Mouse (Mus musculus) neural tube, embryonic 11.5 days (tissue): ENCODE measurements at regions not wholly inside any gene's neighbourhood (a gene's known extent, or its start where the extent isn't known, plus 50 kb on each side); places are given as distances from the start of the nearest gene placed in this dataset.

Experiments used
- ATAC-seq: fragments of 200-750 bp; cut with Nextera tagmentation; 2 replicates; pipeline ENCODE4 v1.8.0; 2017; ENCODE audit warnings: moderate number of reproducible peaks, mild to moderate bottlenecking, moderate TSS enrichment, moderate library complexity; ENCODE audit not compliant: insufficient read depth, low FRiP score, low TSS enrichment
- DNase-seq: peaks from one replicate; pipeline ENCODE4 v3.0.0-alpha.2; 2015; ENCODE audit warnings: low spot score
- H3K27ac ChIP-seq: fragments of 300-500 bp; sonication (generic); 2 replicates; pipeline ENCODE4 v1.5.1; 2014; ENCODE audit warnings: low read depth, mild to moderate bottlenecking, low read length
- H3K27me3 ChIP-seq: fragments of 300-500 bp; sonication (generic); 2 replicates; pipeline ENCODE4 v1.6.1; 2014; ENCODE audit warnings: mild to moderate bottlenecking, low read length, mixed read lengths; ENCODE audit not compliant: control insufficient read depth, insufficient read depth
- H3K36me3 ChIP-seq: fragments of 300-500 bp; sonication (generic); 2 replicates; pipeline ENCODE4 v1.6.1; 2014; ENCODE audit warnings: mild to moderate bottlenecking, low read length, moderate library complexity, mixed read lengths; ENCODE audit not compliant: control insufficient read depth, insufficient read depth
- H3K4me1 ChIP-seq: fragments of 300-500 bp; sonication (generic); 2 replicates; pipeline ENCODE4 v1.6.1; 2014; ENCODE audit warnings: low read length, mixed read lengths; ENCODE audit not compliant: control insufficient read depth, insufficient read depth
- H3K4me2 ChIP-seq: fragments of 300-500 bp; sonication (generic); 2 replicates; pipeline ENCODE4 v1.6.1; 2014; ENCODE audit warnings: low read depth, mild to moderate bottlenecking, moderate library complexity
- H3K4me3 ChIP-seq: fragments of 300-500 bp; sonication (generic); 2 replicates; pipeline ENCODE4 v1.5.1; 2014; ENCODE audit warnings: low read depth, low read length
- H3K9ac ChIP-seq: fragments of 300-500 bp; sonication (generic); 2 replicates; pipeline ENCODE4 v1.6.1; 2014; ENCODE audit warnings: mild to moderate bottlenecking, low read length
- H3K9me3 ChIP-seq: fragments of 300-500 bp; sonication (generic); 2 replicates; pipeline ENCODE4 v1.6.1; 2016; ENCODE audit warnings: low read length; ENCODE audit not compliant: control insufficient read depth
- whole genome bisulfite sequencing: fragments of 180-500 bp; shearing (Covaris S2); extraction: QIAGEN DNeasy Blood & Tissue Kit; methylation state at CpG from one replicate; pipeline ENCODE4 v1.1.7; 2014; 5-methylcytosine and 5-hydroxymethylcytosine counted together

DNA sequence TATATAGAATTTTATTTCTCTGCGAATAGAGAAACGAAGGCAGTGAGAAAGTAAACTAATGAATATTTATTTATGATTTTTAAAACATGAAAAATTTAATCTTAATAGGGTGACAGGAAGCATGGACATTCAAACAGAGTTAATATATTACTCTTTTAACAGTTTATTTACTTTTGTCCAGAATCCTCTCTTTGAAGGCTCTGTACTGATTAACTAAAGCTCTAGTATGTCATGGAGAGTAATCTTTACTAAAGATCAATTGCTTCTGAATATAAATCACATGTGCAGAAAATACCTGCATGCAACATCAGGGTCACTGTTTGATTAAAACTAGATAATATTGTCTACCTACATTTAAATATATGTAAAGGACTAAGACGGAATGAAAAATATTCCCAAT is 818.7 kb upstream of the Robo1 start:
- H3K36me3 ChIP-seq = no peaks in the 10 kb centered on the region

DNA sequence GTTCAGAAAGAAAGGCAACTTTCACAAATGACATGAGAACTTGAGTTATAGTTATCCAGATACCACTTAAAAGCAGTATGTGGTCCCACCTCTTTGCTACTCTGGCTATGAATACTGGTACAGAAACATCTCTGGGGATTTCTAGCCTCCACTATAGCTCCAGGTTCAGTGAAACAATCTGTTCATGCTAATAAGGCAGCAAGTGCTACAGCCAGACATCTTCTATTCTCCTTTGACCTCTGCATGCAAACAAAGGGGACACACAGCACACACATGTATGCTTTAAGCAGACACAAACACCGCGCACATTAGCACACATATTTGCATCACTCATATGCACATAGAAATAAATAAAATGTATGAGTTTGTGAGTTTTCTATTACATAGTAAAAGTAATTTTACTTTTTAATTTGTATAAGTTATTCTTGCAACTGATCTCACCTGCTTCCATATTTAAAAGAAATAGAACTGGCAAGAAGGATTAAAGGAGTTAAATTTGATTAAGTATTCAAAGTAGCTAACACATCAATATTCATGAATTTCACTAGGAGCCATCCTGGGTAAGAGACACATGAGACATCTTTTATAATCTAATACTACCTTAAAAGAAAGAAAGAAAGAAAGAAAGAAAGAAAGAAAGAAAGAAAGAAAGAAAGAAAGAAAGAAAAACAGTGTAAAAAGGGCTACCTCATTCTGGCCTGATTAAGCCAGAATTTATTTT is 811.5 kb upstream of the Robo1 start:
- Histone ChIP-seq H3K4me2 (no peak overlapping the region), H3K4me3 (no peak overlapping the region), H3K27me3 (no peaks in the 10 kb centered on the region), H3K36me3 (no peaks in the 10 kb centered on the region), H3K4me1 (no peaks in the 10 kb centered on the region; the same call in 1 of the 2 replicates), H3K27ac (no peak overlapping the region), H3K9ac (no peak overlapping the region), H3K9me3 (no peaks in the 10 kb centered on the region)
- ATAC-seq (peak; percentile 29; the same call in 1 of the 2 replicates), DNase-seq (no peak)
- WGBS = 75% methylated on average over 2 of the region's 2 CpGs

More for the DNA sequence above, 818.7 kb upstream of the Robo1 start:
- no peaks in the 10 kb centered on the region for H3K9me3 ChIP-seq
- WGBS = 91% methylated on average over 3 of the region's 3 CpGs
- no peak overlapping the region for H3K9ac ChIP-seq
- ATAC-seq (no peak), DNase-seq (no peak)
- H3K27ac ChIP-seq = no peak overlapping the region
- no peak overlapping the region for H3K4me2 ChIP-seq
- no peaks in the 10 kb centered on the region for H3K4me1 ChIP-seq
- no peaks in the 10 kb centered on the region for H3K27me3 ChIP-seq
- H3K4me3 ChIP-seq = no peak overlapping the region

DNA sequence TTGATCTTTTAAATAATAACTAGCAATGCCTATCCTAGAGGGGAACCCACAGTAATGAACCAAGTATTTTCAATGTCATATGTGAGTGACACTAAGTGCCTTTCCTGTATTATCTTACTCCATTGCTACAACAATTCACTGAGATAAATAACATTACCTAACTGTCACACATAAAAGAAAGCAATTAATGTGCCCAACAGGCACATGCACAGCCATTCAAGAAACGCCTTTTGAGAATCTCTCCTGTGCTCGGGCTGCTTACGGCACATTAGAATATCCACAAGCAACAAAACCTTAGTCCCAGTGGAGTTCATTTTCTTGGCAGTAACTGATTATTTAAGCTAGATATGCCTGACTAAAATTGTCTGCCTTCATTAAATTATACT is 810.9 kb upstream of the Robo1 start:
- DNase-seq (no peak), ATAC-seq (no peak)
- H3K27me3 ChIP-seq = no peaks in the 10 kb centered on the region
- H3K9ac ChIP-seq = no peak overlapping the region
- WGBS = 49% methylated on average over 3 of the region's 3 CpGs
- no peaks in the 10 kb centered on the region; the same call in 1 of the 2 replicates for H3K4me1 ChIP-seq
- no peaks in the 10 kb centered on the region for H3K9me3 ChIP-seq
- H3K36me3 ChIP-seq = no peaks in the 10 kb centered on the region
- H3K4me3 ChIP-seq = no peak overlapping the region
- no peak overlapping the region for H3K27ac ChIP-seq
- H3K4me2 ChIP-seq = no peak overlapping the region

DNA sequence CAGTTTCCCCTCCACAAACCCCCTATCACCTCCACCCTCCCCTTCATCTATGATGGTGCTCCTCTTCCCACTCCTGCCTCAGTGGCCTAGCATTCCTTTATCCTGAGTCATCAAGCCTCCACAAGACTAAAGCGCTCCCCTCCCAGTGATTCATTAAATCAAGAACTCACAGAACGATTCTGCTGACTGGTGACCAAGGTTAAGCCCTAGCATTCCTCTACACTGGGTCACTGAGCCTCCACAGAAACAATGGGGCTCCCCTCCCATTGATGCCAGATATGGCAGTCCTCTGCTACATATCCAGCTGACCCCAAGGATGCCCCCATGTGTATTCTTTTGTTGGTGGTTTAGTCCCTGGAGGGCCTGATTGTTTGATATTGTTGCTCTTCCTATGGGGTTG is 796.7 kb upstream of the Robo1 start:
- Histone ChIP-seq H3K27me3 (no peaks in the 10 kb centered on the region), H3K27ac (no peak overlapping the region), H3K36me3 (no peaks in the 10 kb centered on the region), H3K4me1 (no peaks in the 10 kb centered on the region), H3K4me3 (no peak overlapping the region), H3K4me2 (no peak overlapping the region), H3K9ac (no peak overlapping the region), H3K9me3 (no peaks in the 10 kb centered on the region)
- 84% methylated on average over 2 of the region's 2 CpGs for WGBS
- DNase-seq = no peak
- no peak for ATAC-seq

DNA sequence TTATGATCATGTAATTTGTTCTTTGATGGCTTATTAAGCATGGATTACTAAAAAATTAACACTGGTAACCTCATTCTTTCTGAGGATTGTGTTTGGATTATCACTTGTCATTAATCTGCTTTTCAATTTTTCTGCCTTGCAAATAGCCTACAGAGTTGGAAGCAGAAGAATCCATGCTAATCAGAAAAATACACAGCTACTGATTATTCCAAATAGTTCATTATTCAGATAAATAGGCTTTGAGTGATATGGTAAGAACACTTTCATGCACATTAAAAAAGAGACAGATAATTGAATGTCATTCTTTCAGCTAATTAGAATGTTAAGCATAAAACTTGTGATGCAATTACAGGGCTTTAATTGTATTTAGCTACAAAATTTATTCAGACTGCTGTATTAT is 768.8 kb upstream of the Robo1 start:
- no peak overlapping the region for H3K4me3 ChIP-seq
- no peaks in the 10 kb centered on the region for H3K36me3 ChIP-seq
- no peaks in the 10 kb centered on the region for H3K27me3 ChIP-seq
- no peaks in the 10 kb centered on the region for H3K4me1 ChIP-seq
- no peaks in the 10 kb centered on the region for H3K9me3 ChIP-seq
- no peak overlapping the region for H3K4me2 ChIP-seq
- no peak overlapping the region for H3K9ac ChIP-seq
- ATAC-seq (no peak), DNase-seq (no peak)
- H3K27ac ChIP-seq = no peak overlapping the region
